Mouse (Mus musculus) urinary bladder, postnatal 14 days (tissue): ENCODE results near the gene Abhd4.
A peak's percentile ranks its signal among the peaks of the same experiment; 100 is the strongest.
"Not testable (repeated sequence)": the region's sequence is repeated elsewhere in the genome, so short reads cannot be mapped to it uniquely, and the experiment has no call there.

Experiments used
- DNase-seq: peaks from one replicate; pipeline ENCODE4 v3.0.0; 2021; ENCODE audit warnings: low spot score

Gene Abhd4

DNA sequence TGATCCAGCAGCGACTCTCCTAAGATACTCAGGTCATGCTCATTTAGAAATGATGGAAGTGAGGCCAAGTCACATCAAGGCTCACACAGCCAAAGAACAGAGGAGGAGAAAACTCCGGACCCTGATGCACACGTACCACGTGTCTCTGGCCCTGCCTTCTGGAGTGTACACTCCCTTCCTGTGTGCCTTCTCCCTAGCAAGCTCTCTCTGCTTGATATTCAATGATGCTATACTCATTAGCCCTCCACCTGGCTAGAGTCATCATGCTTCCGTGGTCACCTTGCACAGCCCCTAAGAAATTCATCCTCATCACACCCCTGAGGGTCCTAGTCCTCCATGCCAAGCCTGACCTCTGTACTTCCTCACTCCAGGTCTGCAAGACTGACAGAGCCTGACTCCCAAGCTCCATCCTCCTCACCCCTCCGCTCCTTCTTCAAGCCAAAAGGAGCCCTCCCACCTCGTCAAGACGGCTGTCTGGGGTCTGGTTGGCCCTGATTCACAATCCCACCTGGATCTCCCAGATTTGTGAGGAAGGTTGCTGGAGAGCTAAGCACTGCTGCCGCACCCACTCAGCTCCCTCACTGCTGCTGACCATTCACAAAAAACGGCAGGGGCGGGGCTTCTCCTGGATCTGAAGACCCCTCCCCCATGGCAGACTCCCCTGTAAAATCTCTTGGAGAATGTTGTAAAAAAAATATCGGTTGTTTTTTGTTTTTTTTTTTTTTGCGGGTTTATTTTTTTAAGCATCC is 30.5 kb upstream of the Abhd4 start:
- no peak for DNase-seq

DNA sequence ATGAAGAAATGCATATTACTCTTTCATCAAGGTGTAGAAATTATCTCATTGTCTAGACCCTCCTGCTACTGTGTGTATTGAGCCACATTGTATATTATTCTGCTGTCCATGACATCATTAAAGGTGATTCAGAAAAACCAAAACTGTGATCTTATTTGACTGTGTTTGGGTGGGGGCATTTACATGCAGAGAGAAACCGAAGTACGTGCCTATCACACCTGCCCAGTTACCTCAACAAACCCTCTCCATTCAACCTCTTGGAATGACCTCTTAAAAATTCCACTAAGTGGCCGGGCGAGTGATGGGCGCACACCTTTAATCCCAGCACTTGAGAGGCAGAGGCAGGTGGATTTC is 29.9 kb upstream of the Abhd4 start:
- no peak for DNase-seq

DNA sequence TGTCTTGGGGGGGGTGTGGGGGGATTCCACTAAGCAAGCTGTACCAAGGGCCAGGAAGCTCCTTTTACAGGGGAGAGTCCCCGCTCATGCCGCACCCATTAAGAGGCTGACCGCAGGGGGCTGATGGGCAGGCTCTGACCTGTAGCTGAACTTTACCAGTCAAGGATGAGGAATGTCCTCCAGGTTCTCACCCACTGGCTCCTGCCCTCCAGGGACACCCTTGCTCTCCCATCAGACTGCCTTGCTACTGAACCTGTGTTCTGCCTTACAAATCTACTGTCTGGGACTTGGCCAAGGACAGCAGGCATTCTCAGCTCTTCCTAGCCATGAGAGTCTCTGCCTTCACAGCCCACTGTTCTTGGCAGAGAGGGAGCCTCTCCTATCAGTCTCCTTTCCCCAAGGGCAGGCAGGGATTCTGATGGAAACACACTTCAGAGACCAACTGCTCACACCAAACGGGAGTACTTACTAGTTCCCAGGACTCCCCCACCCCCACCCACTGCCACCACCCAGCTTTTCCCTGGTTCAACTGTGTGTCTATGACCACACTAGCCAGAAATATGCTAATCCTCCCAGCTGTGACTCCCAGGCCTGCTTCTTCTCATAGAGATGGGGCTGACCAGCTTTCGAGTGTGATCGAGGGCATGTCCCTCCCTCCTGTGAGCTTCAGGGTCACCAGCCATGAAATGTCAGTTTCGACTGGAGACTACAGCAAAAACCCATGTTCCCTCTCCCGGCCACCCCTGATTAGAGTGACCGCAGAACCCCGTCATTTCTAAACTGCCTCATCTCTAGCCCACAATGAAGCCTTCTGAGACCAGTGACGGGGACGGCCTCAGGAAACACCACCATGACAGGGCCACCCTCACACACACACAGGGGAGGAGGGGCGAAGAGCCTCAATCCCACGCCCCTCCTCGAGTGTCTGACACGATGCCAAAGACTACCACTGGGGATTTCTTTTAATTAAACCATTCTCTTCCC is 29.2 kb upstream of the Abhd4 start:
- DNase-seq, result no peak

DNA sequence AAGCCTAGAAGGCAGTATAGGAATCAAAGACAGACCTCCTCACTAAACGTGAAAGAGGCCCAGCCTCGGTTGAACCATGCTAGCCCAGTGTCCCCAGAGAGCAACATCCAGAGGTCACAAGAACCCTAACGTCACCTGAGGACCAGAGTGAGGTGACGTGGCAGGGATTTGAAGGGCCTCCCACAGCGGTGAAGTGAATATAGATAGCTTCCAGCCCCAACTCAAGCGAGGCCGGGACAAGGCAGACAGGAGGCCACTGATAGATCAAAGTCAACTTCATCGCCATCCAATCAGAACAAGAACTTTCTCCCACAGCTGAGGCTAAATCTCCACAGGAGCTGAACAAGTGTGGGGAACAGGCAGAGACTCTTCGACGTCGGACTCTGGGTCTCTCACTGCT is 28.3 kb upstream of the Abhd4 start:
- no peak for DNase-seq

DNA sequence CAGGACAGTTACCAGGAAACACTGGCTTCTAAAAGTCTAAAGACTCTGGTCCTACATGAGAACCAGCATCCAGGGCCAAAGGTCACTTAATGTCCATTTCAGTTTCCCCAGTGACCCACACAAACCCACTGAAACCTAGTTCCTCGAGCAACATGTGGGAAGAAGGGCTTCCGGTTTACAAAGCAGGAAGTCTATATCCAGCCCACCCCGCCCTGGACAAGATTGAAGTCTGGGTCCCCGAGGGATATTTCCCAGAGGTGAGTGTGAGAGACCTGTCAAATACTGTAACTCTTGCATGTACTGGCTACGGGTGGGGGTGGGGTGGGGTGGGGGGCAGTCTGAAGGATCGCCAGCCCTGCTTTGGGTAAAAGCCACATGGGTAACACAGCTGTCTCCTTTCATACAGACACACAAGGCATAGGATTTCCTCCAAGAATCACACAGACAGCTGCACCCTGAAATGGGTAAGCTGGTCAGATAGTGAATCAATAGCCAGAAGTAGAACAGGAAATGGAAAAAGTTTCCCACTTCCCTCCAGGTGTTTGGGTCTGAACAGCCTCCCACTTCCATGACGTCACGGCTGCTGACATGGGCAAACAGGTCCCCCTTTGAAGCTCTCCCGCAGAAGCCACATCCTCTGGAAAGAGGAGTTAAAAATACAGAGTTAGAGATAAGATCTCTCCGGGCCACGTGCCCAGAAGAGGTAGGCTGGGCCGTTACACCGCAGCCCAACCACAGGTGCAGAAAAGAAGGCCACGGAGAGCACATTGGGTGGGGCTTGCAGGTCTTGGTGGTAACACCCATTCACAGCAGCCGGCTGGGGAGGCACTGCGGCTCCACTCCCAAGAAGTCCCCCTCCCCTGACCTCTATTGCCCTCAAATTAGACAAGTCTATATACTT is 26.8 kb upstream of the Abhd4 start:
- peak; percentile 88 for DNase-seq

DNA sequence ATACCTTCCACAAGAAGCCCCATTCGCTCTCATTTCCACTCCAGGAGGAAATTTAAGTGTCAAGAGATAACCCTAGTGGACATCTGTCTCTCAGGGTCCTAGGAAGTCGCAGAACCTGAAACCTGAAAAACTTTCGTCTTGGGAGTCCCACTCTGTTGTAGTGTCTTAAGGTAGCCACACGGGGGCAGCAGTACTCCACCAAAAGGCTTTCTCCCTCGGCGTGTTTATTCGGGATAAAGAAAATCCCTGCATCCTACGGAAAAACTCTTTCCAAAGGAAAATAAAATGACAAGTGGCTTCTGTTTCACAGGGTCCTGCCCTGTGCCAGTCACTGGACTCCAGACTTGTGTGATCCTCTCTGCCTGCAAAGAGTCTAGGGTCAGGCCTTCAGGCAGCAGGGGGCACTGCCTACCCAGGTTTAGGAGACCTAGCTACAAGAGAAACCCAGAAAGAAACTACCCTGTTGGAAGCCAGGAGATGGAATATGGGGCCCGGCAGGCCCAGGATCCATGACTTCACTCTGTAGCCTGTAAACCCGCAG is 26.0 kb upstream of the Abhd4 start:
- peak; percentile 71 for DNase-seq

DNA sequence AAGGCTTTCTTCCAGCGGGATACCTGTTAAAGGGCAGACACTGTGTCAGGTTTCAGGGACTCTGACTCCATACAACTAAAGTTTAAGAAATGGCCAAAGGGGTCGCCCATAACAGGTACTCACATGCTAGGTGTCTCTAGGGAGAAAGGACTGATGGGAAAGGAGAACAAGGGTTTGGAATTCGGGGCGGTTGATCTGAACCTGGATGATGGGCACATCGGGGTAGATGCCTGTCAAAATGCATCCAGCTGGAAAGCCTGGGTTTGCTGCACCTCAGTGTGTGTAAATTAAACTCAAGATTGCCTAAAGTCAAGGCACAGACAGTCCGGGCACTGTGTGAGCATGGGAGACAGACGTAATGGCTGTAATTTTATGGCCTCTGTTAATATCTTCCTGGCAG is 25.5 kb upstream of the Abhd4 start:
- no peak for DNase-seq

DNA sequence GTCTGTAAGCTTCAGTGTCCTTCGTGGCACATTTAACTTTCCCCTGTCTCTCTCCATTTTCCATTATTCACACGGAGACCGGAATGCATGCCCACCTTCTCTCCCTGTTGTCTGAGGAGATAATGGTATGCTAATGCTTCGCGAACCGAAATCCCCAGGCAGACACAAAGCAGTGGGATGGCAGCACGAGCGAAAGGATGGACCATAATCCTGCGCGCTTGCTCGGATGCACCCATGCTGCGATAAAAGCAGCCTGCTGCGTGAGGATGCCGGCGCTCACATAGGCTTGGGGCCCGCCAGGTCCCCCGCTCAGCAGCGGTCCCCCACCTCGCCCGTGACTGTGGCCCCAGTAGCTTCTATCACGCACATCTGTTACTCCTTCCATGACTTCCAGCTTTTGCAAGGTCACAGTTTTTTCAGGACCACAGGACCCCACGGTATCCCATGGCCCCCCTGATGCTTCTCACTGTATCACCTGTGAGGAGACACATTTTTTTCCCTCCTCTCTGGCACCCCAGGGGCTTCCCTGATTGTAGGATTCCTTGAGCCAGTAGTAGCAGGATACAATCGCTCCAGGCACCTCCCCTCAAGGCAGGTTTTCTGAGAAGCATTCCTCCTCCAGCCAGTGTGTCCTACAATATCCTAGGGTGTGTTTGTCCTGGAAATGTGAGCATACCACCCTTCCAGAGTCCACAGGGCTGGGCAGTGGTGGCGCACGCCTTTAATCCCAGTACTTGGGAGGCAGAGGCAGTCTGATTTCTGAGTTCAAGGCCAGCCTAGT is 24.9 kb upstream of the Abhd4 start:
- DNase-seq, result no peak

DNA sequence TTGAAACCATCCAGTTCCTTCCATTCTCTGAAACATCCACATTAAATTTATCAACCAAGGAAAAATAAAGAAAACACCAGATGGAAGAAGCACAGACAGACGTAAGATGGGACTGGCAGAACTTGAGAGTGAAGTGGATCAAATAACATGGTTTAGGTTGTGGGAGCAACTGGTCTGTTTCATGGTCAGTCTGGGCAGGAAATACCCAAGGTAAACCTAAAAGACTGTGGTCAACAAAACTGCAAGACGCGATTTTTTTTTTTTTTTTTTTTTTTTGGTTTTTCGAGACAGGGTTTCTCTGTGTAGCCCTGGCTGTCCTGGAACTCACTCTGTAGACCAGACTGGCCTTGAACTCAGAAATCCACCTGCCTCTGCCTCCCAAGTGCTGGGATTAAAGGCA is 24.1 kb upstream of the Abhd4 start:
- not testable (repeated sequence) for DNase-seq

DNA sequence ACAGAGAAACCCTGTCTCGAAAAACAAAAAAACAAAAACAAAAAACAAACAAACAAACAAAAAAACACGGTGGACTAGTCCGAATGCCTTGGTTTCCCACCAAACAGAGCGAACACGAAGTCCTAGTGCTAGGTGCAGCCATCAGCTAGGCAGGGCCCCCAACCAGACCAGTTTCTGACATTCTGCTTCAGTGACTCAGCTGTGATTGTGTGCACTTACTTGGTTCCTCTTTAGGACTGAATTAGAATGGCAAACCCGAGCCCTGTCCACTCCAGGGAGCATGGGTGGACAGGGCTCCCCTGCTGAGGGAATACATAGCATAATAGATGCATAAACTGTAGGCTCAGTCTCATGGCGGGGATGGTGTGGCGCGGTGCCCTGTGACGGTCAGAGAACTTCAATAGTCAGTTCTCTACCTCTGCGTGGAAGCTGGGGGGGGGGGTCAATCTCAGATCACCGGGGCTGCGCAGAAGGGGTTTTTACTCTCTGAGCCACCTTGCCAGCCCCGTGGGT is 23.3 kb upstream of the Abhd4 start:
- no peak for DNase-seq

DNA sequence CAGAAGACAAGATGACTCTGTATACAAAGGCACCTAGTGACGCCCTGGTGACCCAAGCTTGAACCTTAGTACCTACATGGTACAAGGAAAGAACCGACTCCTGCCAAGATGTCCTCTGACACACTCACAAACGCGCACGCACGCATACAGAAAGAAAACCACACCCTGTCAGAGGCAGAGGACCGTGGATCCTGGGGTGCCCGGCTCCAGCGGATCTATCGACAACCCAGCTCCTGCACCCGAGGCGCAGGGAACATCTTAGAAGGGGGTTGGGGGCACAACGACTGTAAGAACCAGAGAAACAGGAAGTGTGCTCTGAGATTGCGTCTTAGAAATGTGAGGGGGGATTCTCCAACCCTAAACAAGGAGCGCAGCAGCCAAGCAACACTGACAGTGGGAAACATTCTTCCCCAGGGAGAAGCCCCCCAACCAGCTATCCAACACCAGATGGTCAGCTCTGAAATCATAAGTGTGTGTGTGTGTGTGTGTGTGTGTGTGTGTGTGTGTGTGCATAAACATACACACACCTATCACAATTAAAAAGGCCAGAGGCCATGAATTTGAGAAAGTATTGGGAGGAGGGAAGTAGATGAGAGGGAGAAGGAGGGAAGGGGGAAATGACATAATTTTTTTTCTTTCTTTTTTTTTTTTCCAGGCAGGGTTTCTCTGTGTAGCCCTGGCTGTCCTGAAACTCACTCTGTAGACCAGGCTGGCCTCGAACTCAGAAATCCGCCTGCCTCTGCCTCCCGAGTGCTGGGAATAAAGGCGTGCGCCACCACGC is 22.6 kb upstream of the Abhd4 start:
- DNase-seq, result peak; percentile 34

DNA sequence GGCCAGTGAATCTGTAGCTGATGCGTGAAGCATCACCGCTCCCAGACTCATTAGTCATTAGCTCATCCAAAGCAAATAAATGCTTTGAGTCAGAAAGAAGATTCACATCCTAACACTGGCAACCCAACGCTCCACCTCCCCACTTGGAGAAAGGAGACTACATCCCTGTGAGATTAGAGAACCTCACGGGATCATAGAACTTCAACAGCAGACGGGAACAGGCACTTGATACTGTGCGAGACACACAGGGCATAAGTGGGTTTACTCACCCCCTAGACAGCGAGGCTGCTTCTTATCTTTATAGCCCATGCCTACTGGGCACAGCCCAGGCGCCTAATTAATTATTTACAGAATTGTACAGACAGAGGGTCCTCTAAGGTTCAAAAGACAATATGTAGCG is 21.8 kb upstream of the Abhd4 start:
- no peak for DNase-seq

DNA sequence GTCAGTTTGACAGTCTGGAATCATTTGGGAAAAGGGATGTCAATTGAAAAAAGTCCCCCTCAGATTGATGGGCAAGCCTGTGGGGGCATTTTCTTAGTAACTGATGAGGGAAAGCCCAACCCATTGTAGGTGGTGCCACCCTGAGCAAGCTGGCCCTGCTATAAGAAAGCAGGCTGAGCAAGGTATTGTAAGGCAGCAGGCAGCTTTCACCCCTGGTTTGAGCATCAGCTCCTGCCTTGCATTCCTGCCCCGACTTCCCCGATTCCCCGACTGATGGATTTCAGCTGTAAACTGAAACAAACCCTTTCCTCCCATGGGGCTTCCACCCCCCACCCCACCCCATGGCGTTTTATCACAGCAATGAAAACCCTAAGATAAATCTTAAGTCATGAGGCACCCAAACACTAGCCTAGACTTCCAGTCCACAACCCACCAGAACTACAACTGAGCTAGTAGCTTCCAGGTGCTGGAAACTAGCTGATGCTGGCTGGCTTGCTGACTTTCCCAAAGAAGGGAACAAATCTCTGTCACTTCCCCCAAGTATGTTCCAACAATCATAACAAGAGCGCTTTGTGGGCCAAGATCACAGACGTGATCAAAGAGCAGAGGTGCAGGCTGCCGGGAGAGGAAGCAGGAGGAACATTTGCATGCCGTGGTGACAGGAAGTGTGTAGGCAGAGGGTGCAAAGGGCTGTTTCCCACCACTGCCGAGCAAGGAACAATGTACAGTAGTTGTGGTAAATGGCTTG is 21.0 kb upstream of the Abhd4 start:
- peak; percentile 41 for DNase-seq

DNA sequence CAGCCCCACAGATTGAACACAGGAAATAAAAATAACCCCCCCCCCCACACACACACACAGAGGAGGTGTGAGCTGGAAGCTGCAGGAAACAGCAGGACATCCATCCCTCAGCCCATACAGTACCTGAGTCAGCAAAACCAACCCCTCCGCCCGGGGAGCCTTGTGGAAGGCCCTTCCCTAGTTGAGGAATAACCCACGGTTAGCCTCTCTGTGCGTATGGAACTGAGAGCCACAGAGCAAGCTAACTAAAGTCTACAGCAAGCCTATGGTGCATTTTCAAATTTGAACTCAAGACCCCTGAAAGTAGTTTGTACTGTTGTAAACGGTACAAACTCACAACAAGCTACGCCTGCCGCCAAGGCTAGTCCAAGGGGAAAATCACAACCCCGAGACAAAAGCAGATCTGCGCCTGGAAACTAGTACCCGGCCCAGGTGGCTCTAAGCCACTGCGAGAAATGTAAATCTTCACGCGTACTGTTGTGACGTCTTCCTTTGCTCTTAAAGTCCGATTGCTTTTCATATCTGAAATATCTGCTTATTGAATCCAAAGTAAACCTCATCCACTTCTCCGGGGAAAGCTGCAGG is 20.3 kb upstream of the Abhd4 start:
- DNase-seq, result no peak

DNA sequence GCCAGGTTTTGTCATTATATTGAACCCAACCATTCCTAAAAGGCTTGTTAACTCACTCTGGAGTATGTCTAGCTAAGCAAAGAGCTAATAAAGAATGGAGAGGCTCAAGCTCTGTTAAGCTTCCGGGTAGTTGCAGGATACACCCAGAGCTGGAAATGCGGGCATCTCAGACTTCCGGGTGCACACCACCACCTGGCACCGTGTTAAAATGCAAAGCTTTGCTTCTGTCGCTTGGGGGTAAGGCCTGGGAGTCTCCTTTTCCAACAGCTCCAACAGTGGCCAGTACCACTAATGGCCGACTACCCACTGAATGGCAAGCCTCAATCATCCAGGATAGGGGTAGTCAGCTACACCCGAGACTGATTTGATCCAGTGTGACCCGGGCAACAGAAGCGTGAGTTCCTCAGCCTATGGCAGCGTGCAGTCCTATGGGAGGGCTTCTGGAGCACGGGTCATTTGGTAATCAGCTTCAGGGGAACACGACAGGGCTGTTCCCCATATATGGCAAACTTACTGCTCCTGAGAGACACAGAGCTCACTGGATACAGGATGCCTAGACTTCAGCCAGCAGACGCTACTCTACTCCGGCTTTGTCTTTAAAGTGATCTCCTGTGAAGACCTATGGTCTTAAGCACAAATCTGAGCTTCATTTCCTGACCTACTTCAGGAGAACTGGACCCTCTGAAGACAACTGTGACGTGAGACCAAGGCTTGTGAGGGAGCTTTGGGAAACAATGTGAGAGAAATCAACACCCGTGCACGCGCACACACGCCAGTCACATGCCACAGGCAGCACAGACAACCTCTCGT is 19.6 kb upstream of the Abhd4 start:
- DNase-seq, result no peak

DNA sequence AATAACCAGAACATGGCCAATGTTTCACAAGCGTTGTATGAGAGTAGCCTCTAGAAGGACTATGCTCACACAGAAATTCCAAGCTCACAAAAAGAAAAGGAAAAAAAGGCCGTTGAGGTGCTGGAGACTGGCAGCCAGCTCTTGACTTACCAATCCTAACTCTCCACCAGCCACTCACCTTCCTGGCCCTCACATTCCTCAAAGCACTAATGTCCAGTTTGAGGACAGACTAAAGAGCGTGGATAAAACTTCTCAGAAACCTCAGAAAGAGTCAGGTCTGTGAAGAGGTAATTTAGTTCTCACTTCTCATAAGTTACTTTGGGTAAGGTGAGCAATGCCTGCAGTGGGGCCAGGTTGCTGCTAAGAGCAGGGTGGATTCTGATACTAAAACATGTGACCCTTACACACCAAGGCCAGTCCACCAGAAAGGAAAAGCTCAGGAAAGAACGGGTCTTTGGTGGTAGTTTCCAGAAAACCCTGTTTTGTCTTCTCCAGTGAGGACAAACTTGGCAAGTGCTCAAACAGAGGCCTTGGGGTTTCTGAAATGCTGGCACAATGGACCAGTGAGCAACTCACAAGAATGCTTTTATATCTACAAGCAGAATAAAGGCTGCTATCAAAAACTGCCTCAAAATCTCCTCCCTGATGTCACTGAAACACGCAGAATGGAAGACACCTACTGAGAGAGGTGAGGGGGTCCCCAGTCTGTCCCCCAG is 18.0 kb upstream of the Abhd4 start:
- DNase-seq, result no peak

DNA sequence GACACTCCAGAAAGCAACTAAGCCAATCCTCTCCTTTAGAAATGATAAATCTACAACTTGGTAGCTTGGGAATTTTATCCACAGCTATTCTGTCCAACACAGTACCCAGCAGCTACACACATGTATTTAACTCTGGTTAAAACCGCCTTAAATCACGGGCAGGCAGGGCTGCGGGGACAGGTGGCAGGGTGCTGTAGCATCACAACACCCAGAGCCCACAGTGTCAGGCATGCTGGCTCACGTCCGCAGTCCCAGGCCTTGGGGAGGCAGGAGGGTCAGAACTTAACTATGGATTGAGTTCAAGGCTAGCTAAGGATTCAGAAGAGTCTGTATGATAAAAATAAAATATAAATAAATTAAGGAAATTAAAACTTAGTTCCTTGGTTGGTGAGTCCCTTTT is 17.1 kb upstream of the Abhd4 start:
- no peak for DNase-seq
